Mouse (Mus musculus) R1 (cell line): ENCODE measurements around the gene Fam169b.

Experiments
- DNase-seq: peaks from one replicate; pipeline ENCODE4 v3.0.0-alpha.2; 2018; ENCODE audit warnings: low read depth, low spot score

The Fam169b gene

GRCm38 (mm10) chr7:68273515-68273914, at the start of gene Fam169b:
Fam169b (plus strand) TSS chr7:68273839.
- DNase-seq = no peak

- no peak for DNase-seq
Measured at GRCm38 (mm10) chr7:68224006-68224405, 49.6 kb upstream of the Fam169b start.

- DNase-seq = no peak
Measured at GRCm38 (mm10) chr7:68225427-68226054, 48.1 kb upstream of the Fam169b start.

- DNase-seq = peak; percentile 58
Measured at GRCm38 (mm10) chr7:68227021-68227420, 46.6 kb upstream of the Fam169b start.

GRCm38 (mm10) chr7:68227621-68228020, 46.0 kb upstream of the Fam169b start:
- DNase-seq = no peak

GRCm38 (mm10) chr7:68228491-68228890, 45.1 kb upstream of the Fam169b start:
- DNase-seq = no peak

GRCm38 (mm10) chr7:68230831-68231230, 42.8 kb upstream of the Fam169b start:
- DNase-seq = no peak

GRCm38 (mm10) chr7:68232521-68232920, 41.1 kb upstream of the Fam169b start:
- DNase-seq = no peak

GRCm38 (mm10) chr7:68233619-68234223, 39.9 kb upstream of the Fam169b start:
- peak; percentile 65 for DNase-seq

- DNase-seq = no peak
Measured at GRCm38 (mm10) chr7:68236817-68237216, 36.8 kb upstream of the Fam169b start.

- peak; percentile 69 for DNase-seq
Measured at GRCm38 (mm10) chr7:68239220-68239827, 34.3 kb upstream of the Fam169b start.

- DNase-seq = no peak
Measured at GRCm38 (mm10) chr7:68241205-68241604, 32.4 kb upstream of the Fam169b start.

GRCm38 (mm10) chr7:68245681-68246080, 28.0 kb upstream of the Fam169b start:
- DNase-seq = peak; percentile 88

GRCm38 (mm10) chr7:68246249-68246648, 27.4 kb upstream of the Fam169b start:
- DNase-seq = no peak

GRCm38 (mm10) chr7:68250411-68250810, 23.2 kb upstream of the Fam169b start:
- DNase-seq = no peak

GRCm38 (mm10) chr7:68250902-68251301, 22.7 kb upstream of the Fam169b start:
- no peak for DNase-seq

GRCm38 (mm10) chr7:68257767-68258166, 15.9 kb upstream of the Fam169b start:
- no peak for DNase-seq

GRCm38 (mm10) chr7:68258326-68259150, 15.1 kb upstream of the Fam169b start:
- DNase-seq = no peak

GRCm38 (mm10) chr7:68259523-68260081, 14.0 kb upstream of the Fam169b start:
- DNase-seq = peak; percentile 97

- no peak for DNase-seq
Measured at GRCm38 (mm10) chr7:68262612-68263200, 10.9 kb upstream of the Fam169b start.

- no peak for DNase-seq
Measured at GRCm38 (mm10) chr7:68263346-68264027, 10.2 kb upstream of the Fam169b start.
